Mouse (Mus musculus) T-helper 1 cell (primary cell): ENCODE measurements around the gene 2700049A03Rik.
"Not testable (repeated sequence)": the region's sequence is repeated elsewhere in the genome, so short reads cannot be mapped to it uniquely, and the experiment has no call there.

Experiments
- in situ Hi-C: fragments of 300-600 bp; cut with MboI, MseI; formaldehyde crosslinking; loops from one replicate; pipeline ENCODE4 v1.15.1; 2025; ENCODE audit warnings: high pct_unique_total_duplicates

The 2700049A03Rik gene

GRCm38 (mm10) chr12:71136130-71136973 is at the start of gene 2700049A03Rik, which contains the start of gene Timm9:
Gene 2700049A03Rik (plus strand): TSS chr12:71136848.
Gene Timm9 (minus strand): TSS chr12:71136684.
- in situ Hi-C loops = loop anchor here (10.0 to 25.0 kb wide), 2 partner anchors 674 to 1408 kb away; partner anchors contain the start of gene Tmx1

GRCm38 (mm10) chr12:71104275-71104674 is 32.4 kb upstream of the 2700049A03Rik start:
- in situ Hi-C loops = not testable (repeated sequence)

GRCm38 (mm10) chr12:71107216-71107771 is 29.4 kb upstream of the 2700049A03Rik start:
- in situ Hi-C loops = no loop called here

- in situ Hi-C loops = no loop called here
Observed at GRCm38 (mm10) chr12:71111331-71111730, 25.3 kb upstream of the 2700049A03Rik start, which contains the start of gene Tomm20l. Gene Tomm20l (plus strand): TSS chr12:71111428.

- in situ Hi-C loops = no loop called here
Observed at GRCm38 (mm10) chr12:71113074-71113473, 23.6 kb upstream of the 2700049A03Rik start.

GRCm38 (mm10) chr12:71113675-71114288 is 22.9 kb upstream of the 2700049A03Rik start:
- in situ Hi-C loops = no loop called here

GRCm38 (mm10) chr12:71116411-71116810 is 20.2 kb upstream of the 2700049A03Rik start:
- in situ Hi-C loops = no loop called here

GRCm38 (mm10) chr12:71122731-71123130 is 13.9 kb upstream of the 2700049A03Rik start:
- in situ Hi-C loops = no loop called here

- in situ Hi-C loops = no loop called here
Observed at GRCm38 (mm10) chr12:71123286-71123685, 13.4 kb upstream of the 2700049A03Rik start.

- in situ Hi-C loops = loop anchor here (10.0 to 25.0 kb wide), 2 partner anchors 673 to 1409 kb away; partner anchors contain the start of gene Tmx1
Observed at GRCm38 (mm10) chr12:71135581-71135980, 1.1 kb upstream of the 2700049A03Rik start.

- in situ Hi-C loops = loop anchor here (10.0 to 25.0 kb wide), 2 partner anchors 675 to 1408 kb away; partner anchors contain the start of gene Tmx1
Observed at GRCm38 (mm10) chr12:71136974-71137491, 385 bp downstream of the 2700049A03Rik start.

- in situ Hi-C loops = loop anchor here (10.0 to 25.0 kb wide), 2 partner anchors 675 to 1407 kb away; partner anchors contain the start of gene Tmx1
Observed at GRCm38 (mm10) chr12:71137686-71138085, 1.0 kb downstream of the 2700049A03Rik start.

- in situ Hi-C loops = loop anchor here (10.0 to 25.0 kb wide), 2 partner anchors 677 to 1405 kb away; partner anchors contain the start of gene Tmx1
Observed at GRCm38 (mm10) chr12:71139258-71139828, 2.7 kb downstream of the 2700049A03Rik start.

GRCm38 (mm10) chr12:71141189-71141588 is 4.5 kb downstream of the 2700049A03Rik start:
- in situ Hi-C loops = loop anchor here (25.0 kb wide), 1 partner anchor 679 kb away; the partner anchor contains the start of gene Tmx1

- in situ Hi-C loops = loop anchor here (25.0 kb wide), 1 partner anchor 685 kb away; the partner anchor contains the start of gene Tmx1
Observed at GRCm38 (mm10) chr12:71147641-71148040, 11.0 kb downstream of the 2700049A03Rik start.

- in situ Hi-C loops = loop anchor here (25.0 kb wide), 1 partner anchor 686 kb away; the partner anchor contains the start of gene Tmx1
Observed at GRCm38 (mm10) chr12:71148801-71149200, 12.2 kb downstream of the 2700049A03Rik start.

GRCm38 (mm10) chr12:71149456-71149855 is 12.8 kb downstream of the 2700049A03Rik start:
- in situ Hi-C loops = loop anchor here (25.0 kb wide), 1 partner anchor 687 kb away; the partner anchor contains the start of gene Tmx1

GRCm38 (mm10) chr12:71150167-71150566 is 13.5 kb downstream of the 2700049A03Rik start:
- in situ Hi-C loops = no loop called here

GRCm38 (mm10) chr12:71154979-71155378 is 18.3 kb downstream of the 2700049A03Rik start:
- in situ Hi-C loops = no loop called here

- in situ Hi-C loops = no loop called here
Observed at GRCm38 (mm10) chr12:71157974-71158373, 21.3 kb downstream of the 2700049A03Rik start.

GRCm38 (mm10) chr12:71164410-71164809 is 27.8 kb downstream of the 2700049A03Rik start:
- in situ Hi-C loops = no loop called here
